Mouse (Mus musculus) forebrain, embryonic 14.5 days (tissue): ENCODE data around the gene Rapgefl1. TPM values are rescaled to one million over a fixed set of nuclear protein-coding genes. Genes with fewer than 3 reads are reported as not detected.

Experiments
- ATAC-seq: fragments of 200-750 bp; cut with Nextera tagmentation; 2 replicates; pipeline ENCODE4 v1.8.0; 2017; ENCODE audit warnings: mild to moderate bottlenecking, moderate library complexity
- DNase-seq: peaks from one replicate; pipeline ENCODE4 v3.0.0-alpha.2; 2015; ENCODE audit warnings: low spot score
- H3K27ac ChIP-seq: fragments of 300-500 bp; sonication (generic); 2 replicates; pipeline ENCODE4 v1.5.1; 2014; ENCODE audit warnings: low read depth, mild to moderate bottlenecking, control low read depth, low read length, moderate library complexity
- H3K27me3 ChIP-seq: fragments of 300-500 bp; sonication (generic); replicated peaks from 2 replicates; pipeline ENCODE4 v1.6.1; 2014; ENCODE audit warnings: low read length, control low read depth, mixed read lengths; ENCODE audit not compliant: control insufficient read depth, insufficient read depth
- H3K36me3 ChIP-seq: fragments of 300-500 bp; sonication (generic); 2 replicates; pipeline ENCODE4 v1.6.1; 2014; ENCODE audit warnings: low read length, control low read depth; ENCODE audit not compliant: control insufficient read depth, insufficient read depth
- H3K4me1 ChIP-seq: fragments of 300-500 bp; sonication (generic); 2 replicates; pipeline ENCODE4 v1.6.1; 2014; ENCODE audit warnings: antibody characterized with exemption, low read length, control low read depth; ENCODE audit not compliant: control insufficient read depth, insufficient read depth
- H3K4me2 ChIP-seq: fragments of 300-500 bp; sonication (generic); 2 replicates; pipeline ENCODE4 v1.6.1; 2014; ENCODE audit warnings: mild to moderate bottlenecking, control low read depth, low read length
- H3K4me3 ChIP-seq: fragments of 300-500 bp; sonication (generic); 2 replicates; pipeline ENCODE4 v1.5.1; 2014; ENCODE audit warnings: low read depth, low read length, control low read depth
- H3K9ac ChIP-seq: fragments of 300-500 bp; sonication (generic); 2 replicates; pipeline ENCODE4 v1.6.1; 2014; ENCODE audit warnings: mild to moderate bottlenecking, low read length, control low read depth, moderate library complexity
- H3K9me3 ChIP-seq: fragments of 300-500 bp; sonication (generic); replicated peaks from 2 replicates; pipeline ENCODE4 v1.6.1; 2016; ENCODE audit warnings: low read length, control low read depth, mixed read lengths; ENCODE audit not compliant: control insufficient read depth
- WGBS: fragments of 180-500 bp; shearing (Covaris S2); extraction: QIAGEN DNeasy Blood & Tissue Kit; methylation state at CpG from one replicate; pipeline ENCODE4 v1.1.7; 2014; 5-methylcytosine and 5-hydroxymethylcytosine counted together
- polyA plus RNA-seq: library from polyadenylated mRNA; unstranded; fragments of >200 nt; fragmentation: Nextera tagmentation; extraction: Ambion mirVana; gene quantifications from 2 replicates; pipeline ENCODE4 v1.2.1, GENCODE M21; 2014

The Rapgefl1 gene
- polyA plus RNA-seq, 1 experiment from 2014 or later, result 3.0 TPM

GRCm38 (mm10) chr11:98835296-98835695 is 1.3 kb upstream of the Rapgefl1 start:
- Histone ChIP-seq H3K9me3 (no peaks in the 10 kb centered on the region), H3K4me1 (peaks cover 9% of the 10 kb centered on the region; the same call in 1 of the 2 replicates), H3K9ac (no peak overlapping the region), H3K27me3 (0 out of 2 replicates have a peak, but pooled peaks cover 4% of the 10 kb centered on the region), H3K4me3 (no peak overlapping the region), H3K27ac (no peak overlapping the region), H3K4me2 (no peak overlapping the region), H3K36me3 (peaks cover 42% of the 10 kb centered on the region)
- peak; percentile 14 for DNase-seq
- 20% methylated on average over 5 of the region's 5 CpGs for WGBS
- no peak for ATAC-seq

GRCm38 (mm10) chr11:98835725-98836124 is 860 bp upstream of the Rapgefl1 start:
- 0 out of 2 replicates have a peak, but pooled peaks cover 4% of the 10 kb centered on the region for H3K27me3 ChIP-seq
- H3K36me3 ChIP-seq, result peaks cover 39% of the 10 kb centered on the region
- 67% methylated on average over 3 of the region's 3 CpGs for WGBS
- peaks cover 9% of the 10 kb centered on the region; the same call in 1 of the 2 replicates for H3K4me1 ChIP-seq
- H3K27ac ChIP-seq, result no peak overlapping the region
- H3K9me3 ChIP-seq, result no peaks in the 10 kb centered on the region
- no peak overlapping the region for H3K4me2 ChIP-seq
- ATAC-seq, result no peak
- DNase-seq, result no peak
- H3K9ac ChIP-seq, result no peak overlapping the region
- no peak overlapping the region for H3K4me3 ChIP-seq

GRCm38 (mm10) chr11:98836128-98836527 is 457 bp upstream of the Rapgefl1 start:
- H3K27ac ChIP-seq, result no peak overlapping the region
- no peaks in the 10 kb centered on the region for H3K9me3 ChIP-seq
- 26% methylated on average over 7 of the region's 7 CpGs for WGBS
- peak overlapping the region; percentile 97 for H3K4me2 ChIP-seq
- DNase-seq (no peak), ATAC-seq (no peak; the same call in 1 of the 2 replicates)
- 0 out of 2 replicates have a peak, but pooled peaks cover 4% of the 10 kb centered on the region for H3K27me3 ChIP-seq
- H3K36me3 ChIP-seq, result peaks cover 36% of the 10 kb centered on the region
- H3K4me1 ChIP-seq, result peaks cover 9% of the 10 kb centered on the region; the same call in 1 of the 2 replicates
- peak overlapping the region; percentile 69 for H3K4me3 ChIP-seq
- H3K9ac ChIP-seq, result no peak overlapping the region

GRCm38 (mm10) chr11:98837231-98837704 is 683 bp downstream of the Rapgefl1 start:
- H3K4me3 ChIP-seq, result peak overlapping the region; percentile 69
- no peak overlapping the region for H3K27ac ChIP-seq
- 0 out of 2 replicates have a peak, but pooled peaks cover 4% of the 10 kb centered on the region for H3K27me3 ChIP-seq
- DNase-seq, result peak; percentile 13
- WGBS, result 2% methylated on average over 24 of the region's 29 CpGs
- H3K4me1 ChIP-seq, result peaks cover 9% of the 10 kb centered on the region; the same call in 1 of the 2 replicates
- no peaks in the 10 kb centered on the region for H3K9me3 ChIP-seq
- H3K36me3 ChIP-seq, result peaks cover 25% of the 10 kb centered on the region
- peak overlapping the region; percentile 97 for H3K4me2 ChIP-seq
- peak; percentile 45 for ATAC-seq
- H3K9ac ChIP-seq, result peak overlapping the region; percentile 69

GRCm38 (mm10) chr11:98837917-98838316 is 1.3 kb downstream of the Rapgefl1 start:
- peak overlapping the region; percentile 27; the same call in 1 of the 2 replicates for H3K27ac ChIP-seq
- peak overlapping the region; percentile 97 for H3K4me2 ChIP-seq
- peak overlapping the region; percentile 69; the same call in 1 of the 2 replicates for H3K4me3 ChIP-seq
- peaks cover 18% of the 10 kb centered on the region for H3K36me3 ChIP-seq
- no peak for ATAC-seq
- H3K4me1 ChIP-seq, result peaks cover 9% of the 10 kb centered on the region; the same call in 1 of the 2 replicates
- H3K27me3 ChIP-seq, result 0 out of 2 replicates have a peak, but pooled peaks cover 4% of the 10 kb centered on the region
- no peaks in the 10 kb centered on the region for H3K9me3 ChIP-seq
- no peak for DNase-seq
- peak overlapping the region; percentile 69; the same call in 1 of the 2 replicates for H3K9ac ChIP-seq
- 48% methylated on average over 11 of the region's 11 CpGs for WGBS

GRCm38 (mm10) chr11:98838512-98838911 is 1.9 kb downstream of the Rapgefl1 start:
- Histone ChIP-seq H3K27ac (peak overlapping the region; percentile 27; the same call in 1 of the 2 replicates), H3K36me3 (peaks cover 12% of the 10 kb centered on the region), H3K9ac (no peak overlapping the region)

GRCm38 (mm10) chr11:98839402-98839801 is 2.8 kb downstream of the Rapgefl1 start:
- 51% methylated on average over 6 of the region's 6 CpGs for WGBS
- Histone ChIP-seq H3K27me3 (0 out of 2 replicates have a peak, but pooled peaks cover 4% of the 10 kb centered on the region), H3K4me3 (no peak overlapping the region), H3K4me1 (peaks cover 9% of the 10 kb centered on the region; the same call in 1 of the 2 replicates), H3K36me3 (peaks cover 4% of the 10 kb centered on the region), H3K9ac (no peak overlapping the region), H3K4me2 (no peak overlapping the region), H3K27ac (no peak overlapping the region), H3K9me3 (no peaks in the 10 kb centered on the region)
- no peak for ATAC-seq
- no peak for DNase-seq

More at GRCm38 (mm10) chr11:98838512-98838911, 1.9 kb downstream of the Rapgefl1 start:
- no peak overlapping the region for H3K4me3 ChIP-seq
- peak overlapping the region; percentile 97 for H3K4me2 ChIP-seq
- WGBS, result 69% methylated on average over 9 of the region's 9 CpGs
- H3K4me1 ChIP-seq, result peaks cover 9% of the 10 kb centered on the region; the same call in 1 of the 2 replicates
- ATAC-seq (no peak), DNase-seq (no peak)
- H3K27me3 ChIP-seq, result 0 out of 2 replicates have a peak, but pooled peaks cover 4% of the 10 kb centered on the region
- H3K9me3 ChIP-seq, result no peaks in the 10 kb centered on the region

- 0 out of 2 replicates have a peak, but pooled peaks cover 4% of the 10 kb centered on the region for H3K27me3 ChIP-seq
- no peak overlapping the region for H3K4me3 ChIP-seq
- no peak overlapping the region for H3K27ac ChIP-seq
- no peaks in the 10 kb centered on the region for H3K9me3 ChIP-seq
- DNase-seq (no peak), ATAC-seq (no peak)
- H3K9ac ChIP-seq, result no peak overlapping the region
- 70% methylated on average over 10 of the region's 10 CpGs for WGBS
- H3K36me3 ChIP-seq, result no peaks in the 10 kb centered on the region
- H3K4me1 ChIP-seq, result peaks cover 9% of the 10 kb centered on the region; the same call in 1 of the 2 replicates
- H3K4me2 ChIP-seq, result no peak overlapping the region
These were observed 3.3 kb downstream of the Rapgefl1 start for GRCm38 (mm10) chr11:98839897-98840296.

GRCm38 (mm10) chr11:98846016-98846415 is 9.4 kb downstream of the Rapgefl1 start:
- DNase-seq (no peak), ATAC-seq (no peak)
- Histone ChIP-seq H3K4me1 (peaks cover 8% of the 10 kb centered on the region; the same call in 1 of the 2 replicates), H3K9ac (no peak overlapping the region), H3K4me3 (no peak overlapping the region), H3K27ac (no peak overlapping the region), H3K9me3 (no peaks in the 10 kb centered on the region), H3K36me3 (no peaks in the 10 kb centered on the region), H3K4me2 (no peak overlapping the region), H3K27me3 (no peaks in the 10 kb centered on the region)
- WGBS, result 57% methylated on average over 13 of the region's 13 CpGs
